Mouse (Mus musculus) stomach, embryonic 14.5 days (tissue): ENCODE measurements around the gene Slc7a10. TPM values are rescaled to one million over a fixed set of nuclear protein-coding genes. Genes with fewer than 3 reads are reported as not detected.
A peak's percentile ranks its signal among the peaks of the same experiment; 100 is the strongest.
"Not testable (repeated sequence)": the region's sequence is repeated elsewhere in the genome, so short reads cannot be mapped to it uniquely, and the experiment has no call there.

Experiments
- ATAC-seq: fragments of 200-750 bp; cut with Nextera tagmentation; 2 replicates; pipeline ENCODE4 v1.8.0; 2017; ENCODE audit warnings: low read depth, moderate TSS enrichment; ENCODE audit not compliant: insufficient number of reproducible peaks, insufficient read depth, low FRiP score
- H3K27ac ChIP-seq: fragments of 300-500 bp; sonication (generic); 2 replicates; pipeline ENCODE4 v1.5.1; 2014; ENCODE audit warnings: mild to moderate bottlenecking, low read length, moderate library complexity, mixed read lengths
- H3K27me3 ChIP-seq: fragments of 300-500 bp; sonication (generic); 2 replicates; pipeline ENCODE4 v1.6.1; 2014; ENCODE audit warnings: low read length, control low read depth, mixed read lengths; ENCODE audit not compliant: control insufficient read depth, insufficient read depth
- H3K36me3 ChIP-seq: fragments of 300-500 bp; sonication (generic); 2 replicates; pipeline ENCODE4 v1.6.1; 2014; ENCODE audit warnings: mild to moderate bottlenecking, control low read depth, low read length, moderate library complexity, mixed read lengths; ENCODE audit not compliant: control insufficient read depth, insufficient read depth
- H3K4me1 ChIP-seq: fragments of 300-500 bp; sonication (generic); 2 replicates; pipeline ENCODE4 v1.6.1; 2014; ENCODE audit warnings: low read length, control low read depth, mixed read lengths; ENCODE audit not compliant: control insufficient read depth, insufficient read depth
- H3K4me2 ChIP-seq: fragments of 300-500 bp; sonication (generic); replicated peaks from 2 replicates; pipeline ENCODE4 v1.6.1; 2014; ENCODE audit warnings: low read depth, low read length, control low read depth
- H3K4me3 ChIP-seq: fragments of 300-500 bp; sonication (generic); 2 replicates; pipeline ENCODE4 v1.5.1; 2014; ENCODE audit warnings: low read depth, low read length, control low read depth
- H3K9ac ChIP-seq: fragments of 300-500 bp; sonication (generic); replicated peaks from 2 replicates; pipeline ENCODE4 v1.6.1; 2014; ENCODE audit warnings: low read depth, mild to moderate bottlenecking, control low read depth, low read length, moderate library complexity, mixed read lengths
- H3K9me3 ChIP-seq: fragments of 300-500 bp; sonication (generic); 2 replicates; pipeline ENCODE4 v1.6.1; 2016; ENCODE audit warnings: low read depth, low read length, control low read depth; ENCODE audit not compliant: control insufficient read depth
- WGBS: fragments of 180-500 bp; shearing (Covaris S2); extraction: QIAGEN DNeasy Blood & Tissue Kit; methylation state at CpG from one replicate; pipeline ENCODE4 v1.1.7; 2014; 5-methylcytosine and 5-hydroxymethylcytosine counted together
- polyA plus RNA-seq: library from polyadenylated mRNA; unstranded; fragments of >200 nt; fragmentation: Nextera tagmentation; extraction: Ambion mirVana; gene quantifications from 2 replicates; pipeline ENCODE4 v1.2.1, GENCODE M21; 2014

Gene Slc7a10
- polyA plus RNA-seq, 1 experiment from 2014 or later, result 5.0 TPM

GRCm38 (mm10) chr7:35235308-35235707 lies 49.1 kb downstream of the Slc7a10 start:
- peak; percentile 54 for ATAC-seq
- Histone ChIP-seq H3K4me1 (peaks cover 7% of the 10 kb centered on the region; the same call in 1 of the 2 replicates), H3K36me3 (no peaks in the 10 kb centered on the region), H3K9ac (no peak overlapping the region), H3K4me2 (peak overlapping the region; percentile 47), H3K9me3 (0 out of 2 replicates have a peak, but pooled peaks cover 2% of the 10 kb centered on the region), H3K27ac (peak overlapping the region; percentile 91), H3K27me3 (no peaks in the 10 kb centered on the region), H3K4me3 (peak overlapping the region; percentile 57)
- 19% methylated on average over 9 of the region's 9 CpGs for WGBS

GRCm38 (mm10) chr7:35237935-35238334 lies 51.8 kb downstream of the Slc7a10 start:
- ATAC-seq, H3K4me3 ChIP-seq, H3K9me3 ChIP-seq, H3K4me2 ChIP-seq, H3K27ac ChIP-seq, H3K9ac ChIP-seq, H3K27me3 ChIP-seq, H3K36me3 ChIP-seq, H3K4me1 ChIP-seq: not testable (repeated sequence)
- WGBS, result 73% methylated on average over 2 of the region's 3 CpGs

Other genes with a start within 250 kb of the Slc7a10 start
- 34.0 and 36.2 TPM in 2 replicates for gene Cebpg, start 129.8 kb upstream of the Slc7a10 start, polyA plus RNA-seq
- gene Cebpa, start 67.1 kb upstream of the Slc7a10 start, polyA plus RNA-seq, result 3.7 and 4.0 TPM in 2 replicates
- gene Lrp3, start 29.1 kb downstream of the Slc7a10 start, polyA plus RNA-seq, result 9.0 and 9.7 TPM in 2 replicates
- gene Gpatch1, start 132.1 kb downstream of the Slc7a10 start, polyA plus RNA-seq, result 17.3 TPM in 2 replicates
- gene Rhpn2, start 147.8 kb downstream of the Slc7a10 start, polyA plus RNA-seq, result 24.1 and 24.9 TPM in 2 replicates
- 14.4 and 16.4 TPM in 2 replicates for gene Faap24, start 210.5 kb downstream of the Slc7a10 start, polyA plus RNA-seq
- gene Cep89, start 210.7 kb downstream of the Slc7a10 start, polyA plus RNA-seq, result 39.6 and 46.6 TPM in 2 replicates